Mouse (Mus musculus) forebrain, embryonic 11.5 days (tissue): Measurements from ENCODE around the gene Nanos2. TPM values are rescaled to one million over a fixed set of nuclear protein-coding genes. Genes with fewer than 3 reads are reported as not detected.

ENCODE experiments used
- ATAC-seq: fragments of 200-750 bp; cut with Nextera tagmentation; replicated peaks from 2 replicates; pipeline ENCODE4 v1.8.0; 2017; ENCODE audit warnings: moderate TSS enrichment; ENCODE audit not compliant: low FRiP score
- DNase-seq: peaks from one replicate; pipeline ENCODE4 v3.0.0-alpha.2; 2017; ENCODE audit warnings: low spot score
- H3K27ac ChIP-seq: fragments of 300-500 bp; sonication (generic); 2 replicates; pipeline ENCODE4 v1.5.1; 2014; ENCODE audit warnings: low read depth, low read length
- H3K27me3 ChIP-seq: fragments of 300-500 bp; sonication (generic); 2 replicates; pipeline ENCODE4 v1.6.1; 2014; ENCODE audit warnings: mild to moderate bottlenecking, low read length, mixed read lengths; ENCODE audit not compliant: control insufficient read depth, insufficient read depth
- H3K36me3 ChIP-seq: fragments of 300-500 bp; sonication (generic); 2 replicates; pipeline ENCODE4 v1.6.1; 2014; ENCODE audit warnings: mild to moderate bottlenecking, low read length, moderate library complexity, mixed read lengths; ENCODE audit not compliant: control insufficient read depth, insufficient read depth
- H3K4me1 ChIP-seq: fragments of 300-500 bp; sonication (generic); replicated peaks from 2 replicates; pipeline ENCODE4 v1.6.1; 2014; ENCODE audit warnings: low read length, mixed read lengths; ENCODE audit not compliant: control insufficient read depth, insufficient read depth
- H3K4me2 ChIP-seq: fragments of 300-500 bp; sonication (generic); 2 replicates; pipeline ENCODE4 v1.6.1; 2014; ENCODE audit warnings: low read depth, mild to moderate bottlenecking, low read length, moderate library complexity, mixed read lengths; ENCODE audit not compliant: severe bottlenecking
- H3K4me3 ChIP-seq: fragments of 300-500 bp; sonication (generic); 2 replicates; pipeline ENCODE4 v1.5.1; 2014; ENCODE audit warnings: low read depth, low read length
- H3K9ac ChIP-seq: fragments of 300-500 bp; sonication (generic); 2 replicates; pipeline ENCODE4 v1.6.1; 2014; ENCODE audit warnings: low read length
- H3K9me3 ChIP-seq: fragments of 300-500 bp; sonication (generic); 2 replicates; pipeline ENCODE4 v1.6.1; 2016; ENCODE audit warnings: low read length, mixed read lengths; ENCODE audit not compliant: control insufficient read depth
- WGBS: fragments of 180-500 bp; shearing (Covaris S2); extraction: QIAGEN DNeasy Blood & Tissue Kit; methylation state at CpG from one replicate; pipeline ENCODE4 v1.1.7; 2014; 5-methylcytosine and 5-hydroxymethylcytosine counted together
- polyA plus RNA-seq: library from polyadenylated mRNA; unstranded; fragments of >200 nt; fragmentation: Nextera tagmentation; extraction: Ambion mirVana; gene quantifications from 2 replicates; pipeline ENCODE4 v1.2.1, GENCODE M21; 2014

Gene Nanos2
- polyA plus RNA-seq, result not detected in 2 replicates

DNA sequence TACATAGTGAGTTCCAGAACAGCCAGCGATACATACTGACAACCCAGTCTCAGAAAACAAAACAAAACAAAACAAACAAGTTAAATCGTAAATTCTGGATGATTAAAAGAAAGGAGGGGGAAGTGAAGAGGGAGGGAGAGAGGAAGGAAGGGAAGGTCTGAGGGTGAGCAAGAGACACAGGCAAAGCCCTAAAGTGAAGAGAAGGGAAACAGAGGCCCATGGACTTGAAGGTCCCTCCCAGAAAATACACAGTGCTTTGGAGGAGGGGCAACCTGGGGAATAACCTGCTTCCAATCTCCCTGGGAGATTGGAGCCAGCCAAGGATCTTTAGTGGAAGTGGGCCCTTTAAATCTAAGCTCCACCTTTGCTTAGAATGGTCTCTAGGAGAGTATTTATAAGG is at the start of gene Nanos2:
Gene Nanos2 (plus strand): TSS at position 301 of the 400 bp plus-strand sequence.
- Histone ChIP-seq H3K4me3 (no peak within 1 kb of the TSS), H3K27ac (no peak within 1 kb of the TSS), H3K9ac (no peak within 1 kb of the TSS), H3K36me3 (no peaks in the 10 kb centered on the region), H3K27me3 (peaks cover 7% of the 10 kb centered on the region), H3K4me1 (peaks cover 1% of the 10 kb centered on the region), H3K4me2 (no peak within 1 kb of the TSS), H3K9me3 (no peaks in the 10 kb centered on the region)
- ATAC-seq (no peak), DNase-seq (no peak)
- WGBS, result 87% methylated on average over 2 of the region's 2 CpGs

DNA sequence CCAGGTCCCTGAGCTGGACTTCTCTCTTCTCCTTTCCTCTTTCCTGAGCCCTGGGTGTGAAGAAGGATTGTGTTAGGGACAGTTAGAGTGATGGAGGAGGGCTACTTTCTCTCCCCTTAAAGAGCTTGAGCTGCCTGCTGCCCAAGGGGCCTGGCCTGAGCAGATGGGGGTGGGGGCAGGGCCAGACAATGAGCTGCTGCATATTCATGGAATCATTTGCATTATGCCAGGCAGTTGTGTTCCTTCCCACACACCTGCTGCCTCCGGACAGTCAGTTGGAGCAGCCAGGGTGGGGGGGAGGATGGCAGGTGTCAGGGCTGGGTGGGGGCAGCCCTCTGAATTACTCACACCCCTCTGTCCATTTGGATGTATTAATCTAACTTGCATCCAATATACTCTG is 44.8 kb upstream of the Nanos2 start:
- no peaks in the 10 kb centered on the region for H3K27me3 ChIP-seq
- H3K9ac ChIP-seq, result no peak overlapping the region; the same call in 1 of the 2 replicates
- H3K27ac ChIP-seq, result peak overlapping the region; percentile 55
- H3K4me1 ChIP-seq, result peaks cover 17% of the 10 kb centered on the region
- peak; percentile 88 for ATAC-seq
- H3K36me3 ChIP-seq, result peaks cover 4% of the 10 kb centered on the region; the same call in 1 of the 2 replicates
- DNase-seq, result peak; percentile 74
- WGBS, result 17% methylated on average over 1 of the region's 1 CpGs
- no peak overlapping the region for H3K4me3 ChIP-seq
- peak overlapping the region; percentile 26; the same call in 1 of the 2 replicates for H3K4me2 ChIP-seq
- H3K9me3 ChIP-seq, result no peaks in the 10 kb centered on the region

GRCm38 (mm10) chr7:18942815-18943214 is 44.4 kb upstream of the Nanos2 start:
- Histone ChIP-seq H3K27me3 (no peaks in the 10 kb centered on the region), H3K27ac (peak overlapping the region; percentile 55; the same call in 1 of the 2 replicates), H3K4me1 (peaks cover 18% of the 10 kb centered on the region), H3K9me3 (no peaks in the 10 kb centered on the region), H3K9ac (no peak overlapping the region; the same call in 1 of the 2 replicates), H3K36me3 (peaks cover 4% of the 10 kb centered on the region; the same call in 1 of the 2 replicates), H3K4me3 (no peak overlapping the region), H3K4me2 (peak overlapping the region; percentile 26; the same call in 1 of the 2 replicates)
- WGBS, result 52% methylated on average over 9 of the region's 9 CpGs
- DNase-seq (no peak), ATAC-seq (peak; percentile 51)

DNA sequence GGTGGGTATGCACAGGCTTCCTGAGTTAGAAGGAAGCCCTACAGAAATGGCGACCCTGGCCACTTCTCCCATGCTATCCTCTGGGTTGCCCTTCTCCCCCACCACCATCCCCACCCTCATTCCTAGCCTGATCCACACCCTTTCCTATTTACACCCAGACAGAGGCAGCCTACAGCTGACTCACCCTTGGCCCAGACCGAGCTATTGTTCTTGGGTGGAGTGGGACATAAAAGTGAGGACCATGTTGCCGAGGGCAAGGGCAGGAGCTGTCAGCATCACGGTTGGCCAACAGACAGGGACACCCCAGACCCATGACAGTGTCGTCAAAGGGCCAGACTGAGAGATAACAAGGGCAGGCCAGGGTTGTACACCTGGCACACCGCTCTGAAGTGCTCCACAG is 39.0 kb upstream of the Nanos2 start:
- 65% methylated on average over 6 of the region's 6 CpGs for whole genome bisulfite sequencing
- H3K9ac ChIP-seq, result no peak overlapping the region; the same call in 1 of the 2 replicates

DNA sequence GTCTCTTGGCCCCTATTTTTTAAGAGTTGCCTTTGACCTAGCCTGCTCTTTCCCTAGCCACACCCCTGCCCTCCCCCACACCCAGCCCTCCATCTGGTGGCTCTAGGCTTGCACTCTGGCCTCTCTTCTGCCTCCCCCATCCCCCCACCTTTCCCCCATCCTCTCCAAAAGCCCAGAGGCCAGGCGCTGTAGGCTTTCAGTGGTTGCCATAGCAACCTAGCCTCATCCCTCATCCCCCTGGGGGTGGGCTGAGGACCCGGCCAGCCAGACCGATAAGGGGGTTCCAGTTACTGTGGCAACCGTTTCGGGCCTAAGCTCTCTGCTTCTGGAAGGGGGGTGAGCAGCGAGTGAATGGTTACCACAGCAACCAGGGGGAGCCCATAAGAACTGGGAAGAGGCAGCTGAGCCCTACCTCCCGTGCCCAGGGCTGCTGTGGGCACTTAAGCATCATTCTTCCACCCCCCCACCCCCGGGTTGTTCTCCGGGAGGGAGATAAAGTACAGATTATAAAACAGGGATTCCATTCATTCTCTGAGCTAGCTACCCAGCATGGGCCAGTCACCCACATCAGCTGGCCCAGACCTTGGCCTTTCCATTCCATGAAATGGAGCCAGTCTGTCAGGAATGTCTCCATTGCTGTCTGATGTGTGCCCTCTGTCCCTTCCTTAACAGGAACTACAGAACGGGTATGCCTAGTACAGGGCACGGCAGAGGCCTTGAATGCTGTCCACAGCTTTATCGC is 37.2 kb upstream of the Nanos2 start:
- ATAC-seq, result peak; percentile 94
- H3K27me3 ChIP-seq, result no peaks in the 10 kb centered on the region
- H3K27ac ChIP-seq, result peak overlapping the region; percentile 95
- peak overlapping the region; percentile 13; the same call in 1 of the 2 replicates for H3K9ac ChIP-seq
- peak overlapping the region; percentile 1; the same call in 1 of the 2 replicates for H3K4me3 ChIP-seq
- peaks cover 4% of the 10 kb centered on the region; the same call in 1 of the 2 replicates for H3K36me3 ChIP-seq
- peak overlapping the region; percentile 42 for H3K4me2 ChIP-seq
- peak; percentile 90 for DNase-seq
- 13% methylated on average over 12 of the region's 12 CpGs for WGBS
- H3K9me3 ChIP-seq, result no peaks in the 10 kb centered on the region
- peaks cover 36% of the 10 kb centered on the region for H3K4me1 ChIP-seq

More for the DNA sequence above, 39.0 kb upstream of the Nanos2 start:
- DNase-seq (no peak), ATAC-seq (no peak)
- H3K27me3 ChIP-seq, result no peaks in the 10 kb centered on the region
- H3K9me3 ChIP-seq, result no peaks in the 10 kb centered on the region
- H3K4me1 ChIP-seq, result peaks cover 36% of the 10 kb centered on the region
- no peak overlapping the region for H3K4me3 ChIP-seq
- peaks cover 4% of the 10 kb centered on the region; the same call in 1 of the 2 replicates for H3K36me3 ChIP-seq
- H3K4me2 ChIP-seq, result no peak overlapping the region
- H3K27ac ChIP-seq, result peak overlapping the region; percentile 95

DNA sequence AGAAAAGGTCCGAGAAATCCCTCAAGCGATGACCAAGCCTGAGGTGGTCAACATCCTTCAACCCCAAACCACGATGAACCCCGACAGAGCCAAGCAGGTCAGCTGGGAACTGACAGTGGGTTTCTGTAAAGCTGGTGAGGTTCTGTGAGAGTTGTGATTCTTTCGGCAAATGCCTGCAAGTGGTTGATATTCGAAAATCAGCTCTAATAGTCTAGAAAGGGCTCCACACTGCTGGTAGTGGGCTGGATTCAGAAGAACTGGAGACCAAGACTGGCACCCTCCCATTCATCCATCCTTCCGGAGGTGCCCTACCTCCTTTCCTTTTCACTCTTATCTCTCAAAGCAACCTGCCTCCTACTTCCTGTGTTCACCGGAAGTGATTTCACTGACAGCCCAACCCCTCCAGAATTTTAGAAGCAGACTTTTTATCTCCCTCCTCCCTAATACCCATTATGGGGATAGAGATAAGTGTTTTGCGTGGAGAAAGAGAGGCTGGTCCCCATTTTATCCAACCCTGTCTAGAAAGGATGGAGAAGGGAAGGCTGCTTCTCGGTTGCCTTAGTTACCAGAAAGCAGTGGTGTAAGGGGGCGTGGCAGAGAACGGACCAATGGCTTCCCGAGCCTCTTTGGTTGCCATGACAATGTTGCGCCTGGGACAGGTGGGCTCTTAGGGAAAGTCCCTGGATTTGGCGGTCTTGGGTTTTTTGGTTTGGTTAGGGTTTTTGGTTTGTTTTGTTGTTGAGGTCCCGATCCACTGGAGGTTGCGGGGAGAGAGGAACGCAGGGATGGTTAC is 36.5 kb upstream of the Nanos2 start:
- H3K36me3 ChIP-seq, result peaks cover 4% of the 10 kb centered on the region; the same call in 1 of the 2 replicates
- DNase-seq, result peak; percentile 81
- peak; percentile 52 for ATAC-seq
- WGBS, result 15% methylated on average over 18 of the region's 18 CpGs
- peak overlapping the region; percentile 95 for H3K27ac ChIP-seq
- H3K4me1 ChIP-seq, result peaks cover 36% of the 10 kb centered on the region
- no peaks in the 10 kb centered on the region for H3K27me3 ChIP-seq
- peak overlapping the region; percentile 42 for H3K4me2 ChIP-seq
- H3K9ac ChIP-seq, result peak overlapping the region; percentile 27
- peak overlapping the region; percentile 1; the same call in 1 of the 2 replicates for H3K4me3 ChIP-seq
- no peaks in the 10 kb centered on the region for H3K9me3 ChIP-seq

GRCm38 (mm10) chr7:18951397-18951796 is 35.8 kb upstream of the Nanos2 start:
- 19% methylated on average over 15 of the region's 15 CpGs for WGBS
- ATAC-seq (no peak), DNase-seq (peak; percentile 79)
- Histone ChIP-seq H3K27me3 (no peaks in the 10 kb centered on the region), H3K4me3 (no peak overlapping the region), H3K36me3 (peaks cover 4% of the 10 kb centered on the region; the same call in 1 of the 2 replicates), H3K9me3 (no peaks in the 10 kb centered on the region), H3K4me2 (peak overlapping the region; percentile 42; the same call in 1 of the 2 replicates), H3K27ac (peak overlapping the region; percentile 95), H3K4me1 (peaks cover 36% of the 10 kb centered on the region), H3K9ac (peak overlapping the region; percentile 27; the same call in 1 of the 2 replicates)
